Mouse (Mus musculus) retina, embryonic 14.5 days (tissue): ENCODE measurements at regions not wholly inside any gene's neighbourhood (a gene's known extent, or its start where the extent isn't known, plus 50 kb on each side); places are given as distances from the start of the nearest gene placed in this dataset.

ENCODE experiments used
- DNase-seq: peaks from one replicate; pipeline ENCODE4 v3.0.0-alpha.2; 2015; ENCODE audit warnings: low spot score

DNA sequence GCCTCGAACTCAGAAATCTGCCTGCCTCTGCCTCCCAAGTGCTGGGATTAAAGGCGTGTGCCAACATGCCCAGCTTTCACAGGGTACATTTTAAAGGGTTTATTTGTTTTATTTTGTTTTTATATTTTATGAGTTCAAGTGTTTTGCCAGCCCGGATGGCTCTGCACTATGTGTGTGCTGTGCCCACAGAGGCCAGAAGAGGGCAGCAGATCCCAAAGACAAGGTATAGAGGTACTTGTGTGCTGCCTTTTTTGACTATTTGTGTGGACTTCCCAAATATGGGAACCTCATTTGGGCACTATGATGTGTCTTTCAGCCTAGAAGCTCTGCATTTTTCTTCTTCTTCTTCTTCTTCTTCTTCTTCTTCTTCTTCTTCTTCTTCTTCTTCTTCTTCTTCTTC lies 176.4 kb upstream of the Azi2 start:
- DNase-seq = no peak

DNA sequence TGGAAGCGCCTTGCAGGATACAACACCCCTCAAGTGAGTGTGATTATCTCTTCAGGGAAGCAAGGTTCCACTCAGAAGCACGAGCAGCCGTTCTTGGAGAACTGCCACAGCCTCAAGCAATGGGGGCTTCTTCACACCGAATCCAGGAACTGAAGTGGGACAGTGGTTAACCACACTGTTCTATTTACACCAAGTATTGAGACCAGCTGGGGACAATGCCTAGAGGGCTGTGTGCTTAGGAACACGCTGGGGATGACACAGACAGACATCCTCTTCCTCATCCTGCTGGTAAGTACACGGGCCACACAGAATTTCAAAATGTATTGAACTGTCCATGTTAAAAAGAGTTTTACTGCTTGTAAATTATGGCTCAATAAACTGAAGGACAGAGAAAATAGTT lies 177.0 kb upstream of the Azi2 start:
- no peak for DNase-seq

DNA sequence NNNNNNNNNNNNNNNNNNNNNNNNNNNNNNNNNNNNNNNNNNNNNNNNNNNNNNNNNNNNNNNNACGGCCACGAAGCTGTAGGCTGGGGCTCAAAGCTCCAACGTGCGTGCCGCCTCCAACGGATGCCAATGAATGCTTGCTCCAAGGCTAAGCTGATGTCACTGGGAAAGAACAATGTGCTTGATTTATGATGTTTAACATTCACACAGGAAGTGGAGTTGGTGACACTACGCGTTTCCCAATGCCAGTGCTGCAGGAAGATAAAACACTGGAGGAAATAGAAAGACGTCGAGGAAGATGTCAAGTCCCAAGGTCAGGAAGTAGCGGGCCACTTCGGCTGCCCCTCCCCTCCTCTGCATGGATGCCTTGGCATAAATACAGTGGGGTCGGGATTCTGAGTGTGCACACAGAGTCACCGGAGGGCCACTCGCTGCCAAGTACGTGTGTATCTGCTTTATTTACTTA lies 180.7 kb upstream of the Azi2 start:
- DNase-seq = no peak

- DNase-seq = no peak
These were observed 196.8 kb upstream of the Azi2 start for GRCm38 (mm10) chr9:117843531-117843930.

GRCm38 (mm10) chr9:117836696-117837380 lies 203.5 kb upstream of the Azi2 start:
- DNase-seq = peak; percentile 83

DNA sequence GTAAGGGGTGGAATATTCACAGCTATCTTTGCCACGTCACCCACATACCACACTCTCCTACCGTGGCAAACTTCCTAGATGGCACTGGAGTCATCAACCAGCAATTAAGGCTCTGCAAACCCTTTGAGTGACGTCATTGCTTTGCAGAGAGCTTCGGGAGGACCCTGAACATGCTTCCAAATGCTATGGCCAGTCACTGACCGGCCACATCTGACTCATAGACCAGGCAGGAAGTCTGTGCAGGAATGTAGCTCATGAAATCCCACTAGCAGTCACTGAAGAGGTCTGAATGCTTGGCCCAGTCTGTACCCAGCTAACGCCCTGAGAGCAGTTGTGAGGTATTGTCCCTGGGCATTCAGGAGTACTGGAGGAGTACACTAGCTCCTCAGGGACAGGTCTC lies 203.9 kb upstream of the Rbms3 start:
- no peak for DNase-seq

- DNase-seq = peak; percentile 36
These were observed 184.9 kb upstream of the Rbms3 start for GRCm38 (mm10) chr9:117814661-117815060.

- no peak for DNase-seq
These were observed 183.5 kb upstream of the Rbms3 start for GRCm38 (mm10) chr9:117813216-117813615.

- no peak for DNase-seq
These were observed 176.1 kb upstream of the Rbms3 start for GRCm38 (mm10) chr9:117805812-117806211.

DNA sequence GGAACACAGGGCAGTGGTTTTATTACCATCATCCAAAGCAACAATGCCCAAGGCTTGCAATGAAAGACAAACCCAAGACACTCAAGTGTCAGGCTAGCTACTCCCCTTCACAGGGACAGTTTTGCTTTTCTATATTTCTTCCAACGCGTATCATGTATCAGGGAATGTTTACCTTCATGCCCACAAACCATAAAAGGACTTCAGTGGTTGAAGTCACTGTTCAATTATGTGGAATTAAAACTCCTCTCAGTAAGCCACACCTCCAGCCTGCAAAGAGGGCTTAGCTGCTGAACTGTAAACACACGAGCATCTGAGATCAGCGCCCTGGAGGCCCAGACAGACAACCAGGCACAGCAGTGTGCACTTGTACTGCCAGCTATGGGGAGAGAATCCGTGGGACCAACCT lies 154.5 kb upstream of the Rbms3 start:
- DNase-seq = no peak

DNA sequence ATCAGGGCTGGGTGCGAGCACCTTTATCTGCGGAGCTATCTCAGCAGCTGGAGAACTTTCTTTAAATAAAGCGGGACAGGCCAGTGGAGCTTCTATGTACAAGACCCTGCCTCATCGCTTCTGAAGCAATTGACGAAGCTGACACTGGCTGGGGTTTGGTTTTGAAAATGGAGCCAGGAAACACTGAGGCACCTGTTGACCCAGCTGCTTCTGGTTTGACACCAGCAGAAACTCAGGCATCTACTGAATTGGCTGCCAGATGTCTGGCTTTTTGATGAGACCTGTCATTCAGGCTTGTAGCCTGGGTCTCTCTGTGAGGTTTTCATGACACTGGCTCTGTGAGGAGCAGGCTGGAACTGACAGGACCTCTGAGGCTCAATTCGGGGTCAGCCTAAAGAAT lies 124.9 kb upstream of the Rbms3 start:
- no peak for DNase-seq

DNA sequence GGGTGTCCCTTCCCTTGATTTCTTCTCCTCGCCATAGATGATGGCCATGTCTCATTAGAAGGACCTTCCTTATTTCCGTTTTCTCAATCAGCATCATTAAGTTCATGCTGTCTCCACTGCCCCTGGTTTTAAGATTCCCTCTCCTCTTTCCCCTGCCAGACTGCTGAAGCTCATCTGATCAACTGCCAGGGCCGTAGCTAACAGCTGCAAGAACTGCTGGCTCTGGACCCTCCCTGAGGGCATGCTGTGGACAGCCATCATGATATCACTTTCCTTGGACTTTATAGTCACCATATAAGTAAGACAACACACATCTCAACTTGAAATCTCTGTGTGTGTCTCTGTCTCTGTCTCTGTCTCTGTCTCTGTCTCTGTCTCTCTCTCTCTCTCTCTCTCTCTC lies 123.8 kb upstream of the Rbms3 start:
- DNase-seq = no peak

GRCm38 (mm10) chr9:117744906-117745305 lies 115.2 kb upstream of the Rbms3 start:
- no peak for DNase-seq

- no peak for DNase-seq
These were observed 99.7 kb upstream of the Rbms3 start for GRCm38 (mm10) chr9:117729366-117729765.

DNA sequence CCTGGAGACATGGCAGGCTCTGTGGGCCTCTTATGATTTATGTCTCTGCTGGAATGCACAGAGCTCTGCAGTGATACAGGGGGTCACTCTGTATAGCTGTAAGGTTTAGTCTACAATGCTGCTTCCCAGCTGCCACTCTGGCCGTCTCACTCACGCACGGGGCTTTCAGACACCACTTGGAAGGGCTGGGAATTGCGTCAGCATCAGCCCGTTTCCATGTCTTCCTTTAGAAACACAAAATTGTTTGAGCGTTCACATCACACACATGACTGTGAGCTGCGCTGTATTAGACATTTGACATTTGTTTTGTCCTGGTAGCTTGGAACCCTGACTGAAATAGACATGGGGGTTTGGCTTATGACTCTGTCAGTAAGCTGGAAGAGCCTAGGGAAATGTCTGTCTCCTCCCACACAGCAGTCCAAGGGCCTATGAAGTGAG lies 90.5 kb upstream of the Rbms3 start:
- no peak for DNase-seq

DNA sequence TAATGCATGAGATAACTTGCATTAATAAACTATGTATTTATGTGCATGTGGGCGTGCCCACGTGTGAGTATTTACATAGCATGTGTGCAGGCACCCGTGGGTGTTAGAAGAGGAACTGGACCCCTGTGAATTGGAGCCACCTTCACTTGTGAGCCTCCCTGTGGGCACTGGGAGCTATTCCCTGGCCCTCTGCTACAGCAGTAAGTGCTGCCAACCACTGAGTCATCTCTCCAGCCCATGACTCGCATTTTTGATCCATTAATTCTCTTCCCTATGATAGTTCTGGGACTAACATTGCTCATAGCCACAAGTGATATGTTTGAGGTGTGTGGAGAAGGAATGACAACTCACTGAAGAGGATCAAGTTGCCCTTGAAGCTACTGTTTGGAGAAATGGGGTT lies 87.6 kb upstream of the Rbms3 start:
- no peak for DNase-seq

DNA sequence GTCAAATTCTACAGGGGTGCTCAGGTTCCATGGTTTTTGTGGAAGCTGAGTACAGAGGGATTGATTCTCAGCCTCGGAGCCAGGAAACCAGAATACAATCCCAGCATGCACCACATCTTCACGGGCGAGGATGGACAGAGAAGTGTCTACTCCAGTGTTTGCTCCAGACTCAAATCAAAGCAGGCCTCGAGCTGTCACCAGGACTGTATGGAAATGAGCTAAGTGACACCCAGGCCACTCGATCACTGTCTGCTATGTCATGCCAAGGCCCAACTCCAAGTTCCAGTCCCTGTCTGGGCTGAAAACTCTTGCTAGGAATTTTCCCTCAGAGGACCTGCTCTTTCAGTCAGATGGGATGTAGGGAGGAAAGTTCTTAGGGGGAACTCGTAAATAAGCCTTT lies 86.8 kb upstream of the Rbms3 start:
- DNase-seq = no peak

DNA sequence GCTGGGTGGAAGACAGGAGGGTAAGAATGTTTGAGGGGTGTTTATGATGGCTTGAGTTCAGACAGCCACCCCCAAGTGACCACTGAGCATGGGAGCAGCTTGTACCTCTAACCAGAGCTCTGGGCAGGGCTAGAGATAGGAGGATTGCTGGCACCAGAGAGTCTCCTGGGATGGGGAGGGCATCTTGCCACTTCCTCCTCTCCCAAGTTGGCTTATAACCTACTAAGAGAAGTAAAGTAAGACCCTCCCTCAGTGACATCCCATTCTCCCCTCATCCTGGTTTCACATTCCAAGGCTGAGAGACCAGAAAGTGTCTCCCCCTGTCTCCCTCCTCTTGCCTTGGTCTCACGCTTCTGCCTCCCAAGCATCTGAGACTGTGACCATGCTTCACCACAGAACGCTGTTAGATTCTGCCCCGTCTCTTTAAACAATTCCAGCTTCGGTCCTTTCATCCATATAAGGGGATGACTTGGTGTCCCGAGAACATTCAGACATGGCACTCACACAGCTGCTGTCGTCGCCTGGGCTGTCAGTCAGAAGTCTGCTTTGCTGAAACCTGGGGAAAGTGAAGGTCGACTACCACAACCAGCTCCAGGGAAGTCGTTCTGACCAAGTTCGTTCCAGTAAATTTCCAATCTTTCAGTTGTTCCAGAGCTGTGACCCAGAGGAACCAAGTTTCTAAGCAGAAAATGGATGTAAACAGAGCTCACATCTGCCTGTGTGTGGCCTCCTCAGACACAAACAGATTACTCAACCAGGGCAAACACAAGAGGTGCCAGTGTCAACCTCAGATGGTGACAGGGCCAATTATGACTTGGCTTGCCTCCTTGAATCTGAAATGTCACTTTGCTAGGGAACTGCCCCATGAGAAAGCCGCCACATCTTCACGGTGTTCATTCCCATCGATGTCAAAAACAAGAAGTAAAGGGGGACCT lies 85.3 kb upstream of the Rbms3 start:
- DNase-seq = no peak

DNA sequence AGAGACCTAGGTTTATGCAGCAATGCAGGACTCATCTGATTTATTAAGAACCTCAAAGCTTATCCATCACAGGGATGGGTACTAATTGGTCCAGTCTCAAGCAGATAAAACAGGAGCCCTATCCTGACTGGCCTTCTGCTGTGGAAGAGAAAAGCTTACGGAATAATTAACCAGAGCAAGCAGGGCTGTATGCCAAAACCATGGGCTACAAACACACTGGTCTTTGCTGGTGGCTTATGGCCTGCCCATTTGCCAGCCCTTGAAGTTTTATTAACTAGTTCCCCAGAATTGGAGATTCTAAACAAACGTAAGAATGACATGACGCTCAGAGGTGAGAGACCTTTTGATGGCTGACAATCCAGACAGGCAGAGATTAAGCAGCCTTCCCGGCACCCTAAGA lies 83.4 kb upstream of the Rbms3 start:
- no peak for DNase-seq

DNA sequence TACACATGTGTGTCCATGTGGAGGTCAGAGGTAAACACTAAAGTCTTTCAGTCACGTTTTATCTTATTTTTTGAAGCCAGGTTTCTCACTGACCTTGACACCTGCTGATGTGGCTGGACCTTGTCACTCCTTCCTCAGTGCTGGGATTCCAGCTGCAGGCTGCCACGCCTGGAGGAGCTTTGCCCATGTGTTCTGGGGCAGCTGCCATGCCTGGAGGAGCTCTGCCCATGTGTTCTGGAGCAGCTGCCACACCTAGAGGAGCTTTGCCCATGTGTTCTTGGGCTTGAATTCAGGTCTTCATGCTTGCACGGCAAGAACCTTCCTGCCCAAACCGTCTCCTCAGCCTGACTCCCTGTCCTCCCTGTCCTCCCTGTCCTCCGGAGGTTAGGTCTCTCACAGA lies 82.1 kb upstream of the Rbms3 start:
- no peak for DNase-seq

- DNase-seq = no peak
These were observed 81.3 kb upstream of the Rbms3 start for GRCm38 (mm10) chr9:117710966-117711365.

DNA sequence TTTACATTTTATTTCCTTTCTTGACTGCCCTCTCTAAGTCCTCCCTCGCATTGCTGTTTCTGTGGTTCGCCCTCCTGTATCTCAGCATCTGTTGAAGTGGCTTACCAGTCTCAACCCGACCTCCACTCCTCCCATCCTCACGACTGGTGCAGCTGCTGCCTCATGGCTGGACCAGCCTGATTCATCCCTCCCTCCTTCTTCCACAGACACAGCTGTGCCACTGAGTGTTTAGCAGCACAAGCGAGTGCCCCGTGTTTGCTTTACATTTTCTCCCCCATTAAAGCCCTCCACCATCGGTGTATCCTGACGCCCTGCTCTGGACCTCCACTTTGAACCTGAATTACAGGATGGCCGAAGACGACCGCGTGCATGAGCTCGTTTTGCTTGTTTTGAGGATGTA lies 80.0 kb upstream of the Rbms3 start:
- DNase-seq = no peak

DNA sequence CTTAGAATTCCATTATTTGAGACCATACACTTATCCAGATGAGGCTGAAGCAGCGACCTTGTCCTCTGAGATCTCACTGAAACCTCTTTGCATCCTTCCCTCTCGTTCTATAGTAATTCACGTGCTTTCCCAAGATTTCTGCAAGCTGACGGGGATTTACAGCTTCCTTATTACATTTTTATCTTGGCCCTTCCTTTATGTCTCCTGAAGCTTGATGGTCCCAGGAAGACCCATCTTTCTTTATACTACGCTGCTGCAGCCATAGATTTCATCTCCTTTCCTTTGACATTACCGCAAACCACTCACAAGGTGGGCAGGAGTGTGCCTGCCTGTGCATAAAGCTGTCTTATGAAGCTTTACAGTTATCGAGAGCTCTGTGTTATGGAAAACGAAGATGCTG lies 63.3 kb upstream of the Rbms3 start:
- DNase-seq = no peak
